Mouse (Mus musculus) T-helper 2 cell (primary cell): Measurements from ENCODE around the gene Cops2.

Source experiments
- in situ Hi-C: fragments of 300-600 bp; cut with MboI, MseI; formaldehyde crosslinking; loops from one replicate; pipeline ENCODE4 v1.15.1; 2025; ENCODE audit warnings: high pct_unique_total_duplicates

Cops2 gene

DNA sequence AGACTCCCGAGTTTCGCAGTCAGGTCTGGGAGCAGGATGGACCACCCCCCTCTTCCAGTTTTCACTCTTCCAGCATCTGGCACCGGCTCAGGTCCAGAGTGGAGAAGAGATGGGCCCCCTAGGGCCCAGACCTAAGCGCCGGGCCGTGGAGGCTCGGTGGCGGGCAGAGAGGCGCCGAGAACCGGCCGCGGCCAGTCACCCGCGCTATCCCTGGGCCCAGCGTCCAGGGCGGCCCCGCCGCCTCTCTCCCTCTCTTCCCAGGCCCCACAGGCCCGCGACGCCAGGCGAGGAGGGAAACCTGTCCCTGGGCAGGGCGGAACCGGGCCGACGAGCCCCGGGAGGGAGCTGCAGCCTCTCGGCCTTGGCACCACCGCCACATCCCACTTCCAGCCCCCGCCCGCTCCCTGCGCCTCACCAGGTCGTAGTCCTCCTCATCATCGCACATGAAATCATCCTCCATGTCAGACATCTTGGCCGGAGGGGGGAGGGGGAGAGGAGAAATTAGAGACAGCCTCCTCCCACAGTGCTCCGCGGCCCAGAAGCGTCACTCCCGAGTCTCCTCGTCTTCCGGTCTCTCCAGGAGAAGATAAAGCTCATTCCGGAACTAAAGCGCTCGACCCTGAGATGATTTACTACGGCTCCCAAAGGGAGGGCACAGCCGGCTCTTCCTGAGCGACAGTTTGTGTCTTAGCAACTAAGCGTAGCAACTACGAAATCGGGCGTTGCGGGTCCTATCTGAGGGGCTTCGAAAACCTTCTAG is at the start of gene Cops2, which contains the start of gene Galk2:
Cops2 (minus strand) TSS at position 619 of the 760 bp plus-strand sequence.
Galk2 (plus strand) TSS at position 589 of the 760 bp plus-strand sequence.
- in situ Hi-C loops = no loop called here

GRCm38 (mm10) chr2:125907580-125908255 is 48.8 kb upstream of the Cops2 start:
- in situ Hi-C loops = no loop called here

DNA sequence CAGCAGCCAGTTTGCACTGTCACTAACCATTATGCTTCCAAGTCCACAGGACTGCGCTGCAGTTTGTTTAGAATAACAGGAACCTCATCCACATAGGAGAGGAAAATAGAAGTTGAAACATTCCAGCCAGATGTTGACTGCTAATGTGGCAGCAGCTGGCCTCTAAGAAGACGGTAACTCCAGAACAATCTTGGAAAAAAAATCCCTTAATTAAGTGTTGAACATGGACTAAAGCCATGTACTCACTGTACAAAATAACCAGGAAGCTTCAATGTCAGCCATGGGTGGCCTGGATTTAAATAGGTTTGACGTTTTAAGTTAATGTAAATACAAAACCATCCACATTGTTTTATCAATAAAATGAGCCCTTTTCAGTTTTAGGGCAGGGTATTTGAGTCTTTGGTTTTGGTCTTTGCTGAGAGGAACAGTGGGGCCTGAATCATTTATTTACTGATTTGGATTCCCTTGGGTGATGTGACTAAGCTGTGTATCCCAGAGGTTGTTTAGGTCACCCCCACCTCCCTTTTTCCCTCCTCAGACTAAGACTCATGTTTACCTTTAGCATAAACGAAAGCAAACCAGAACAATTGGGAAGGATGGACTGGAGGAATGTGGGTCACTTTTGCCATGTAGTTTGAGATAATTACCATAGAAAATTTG is 47.6 kb upstream of the Cops2 start:
- in situ Hi-C loops = no loop called here

DNA sequence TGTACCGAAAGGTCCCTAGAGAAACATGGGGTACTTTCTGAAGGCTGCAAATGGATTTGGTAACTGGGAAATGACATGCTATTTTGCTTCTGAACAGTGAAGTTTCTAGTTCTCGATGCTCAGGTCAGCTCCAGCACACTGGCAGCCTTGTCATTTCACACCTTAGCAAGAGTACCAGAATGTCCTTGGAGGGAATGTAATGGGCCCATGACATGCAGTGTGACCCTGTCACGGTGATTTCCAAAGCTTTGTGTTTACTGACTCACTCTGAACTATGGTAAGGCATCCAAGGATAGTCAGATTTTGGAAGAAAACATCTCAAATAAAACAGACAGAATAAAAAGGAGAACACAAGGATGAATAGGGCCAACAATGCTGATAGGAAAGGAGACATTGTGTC is 42.5 kb upstream of the Cops2 start:
- in situ Hi-C loops = no loop called here

DNA sequence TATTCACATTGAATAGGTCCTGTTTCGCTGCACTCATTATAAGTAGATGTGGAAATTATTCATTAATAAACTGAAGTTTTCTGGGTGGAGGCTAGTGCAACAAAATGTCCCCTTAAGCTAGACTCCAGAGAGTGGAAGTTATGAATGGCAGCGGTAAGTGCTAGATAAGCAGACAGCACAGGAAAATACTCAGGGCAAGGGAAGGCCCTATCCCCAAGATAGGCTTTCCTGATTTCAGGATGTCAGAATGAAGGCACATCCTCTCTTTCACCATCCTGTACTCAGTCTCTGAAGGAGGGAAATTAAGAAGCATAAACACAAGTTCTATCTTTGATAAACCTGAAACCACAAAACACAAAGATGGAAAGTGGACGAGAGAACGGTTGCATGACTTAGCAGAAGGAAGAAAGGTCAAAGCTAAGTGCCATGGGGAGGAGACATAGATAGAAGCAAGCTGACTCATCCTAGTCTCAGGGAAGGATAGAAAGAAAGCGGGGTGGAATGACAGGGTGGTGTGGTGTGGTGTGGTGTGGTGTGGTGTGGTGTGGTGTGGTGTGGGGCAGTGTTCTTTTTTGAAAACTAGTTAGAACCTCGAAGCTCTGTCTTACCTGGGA is 42.0 kb upstream of the Cops2 start:
- in situ Hi-C loops = no loop called here

DNA sequence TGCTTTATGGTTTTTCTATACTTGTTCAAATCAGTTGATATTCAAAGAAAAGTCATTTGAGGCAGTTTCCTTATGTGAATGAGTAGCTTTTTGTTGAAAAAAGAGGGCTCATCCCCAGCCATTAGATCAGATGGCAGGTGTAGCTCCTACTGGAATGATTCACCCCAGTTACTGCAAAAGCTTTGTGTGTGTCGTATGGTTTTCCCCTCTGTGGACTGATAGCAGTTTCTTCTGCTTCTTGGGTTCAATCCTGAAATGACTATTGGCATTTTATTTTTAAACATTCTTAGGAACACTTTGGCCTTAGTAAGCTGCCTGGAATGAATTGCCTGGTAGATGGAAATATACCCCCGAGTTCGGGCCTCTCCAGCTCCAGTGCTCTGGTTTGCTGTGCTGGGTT is 37.4 kb upstream of the Cops2 start:
- in situ Hi-C loops = loop anchor here (5.0 to 25.0 kb wide), 2 partner anchors 136 to 241 kb away; partner anchors contain the start of gene Fgf7

DNA sequence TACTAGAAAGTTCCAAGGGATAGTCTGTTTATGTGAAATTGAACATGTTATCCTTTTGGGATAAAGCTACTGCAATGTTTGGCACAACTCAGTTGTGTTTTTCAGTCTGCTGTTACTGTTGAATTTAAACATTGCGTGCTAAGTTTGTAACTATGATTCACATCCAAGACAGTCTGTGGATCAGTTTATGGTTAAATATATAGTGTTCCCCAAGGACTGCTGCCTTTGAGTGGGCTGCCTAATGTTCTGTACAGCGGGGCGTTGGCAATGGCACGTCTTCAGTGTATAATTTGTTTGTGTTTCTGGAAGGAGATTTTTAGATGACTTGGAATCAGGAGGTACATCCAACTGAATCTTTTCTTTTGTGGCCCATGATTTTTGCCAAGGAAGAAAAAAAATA is 36.2 kb upstream of the Cops2 start:
- in situ Hi-C loops = loop anchor here (5.0 to 25.0 kb wide), 2 partner anchors 137 to 242 kb away; partner anchors contain the start of gene Fgf7

DNA sequence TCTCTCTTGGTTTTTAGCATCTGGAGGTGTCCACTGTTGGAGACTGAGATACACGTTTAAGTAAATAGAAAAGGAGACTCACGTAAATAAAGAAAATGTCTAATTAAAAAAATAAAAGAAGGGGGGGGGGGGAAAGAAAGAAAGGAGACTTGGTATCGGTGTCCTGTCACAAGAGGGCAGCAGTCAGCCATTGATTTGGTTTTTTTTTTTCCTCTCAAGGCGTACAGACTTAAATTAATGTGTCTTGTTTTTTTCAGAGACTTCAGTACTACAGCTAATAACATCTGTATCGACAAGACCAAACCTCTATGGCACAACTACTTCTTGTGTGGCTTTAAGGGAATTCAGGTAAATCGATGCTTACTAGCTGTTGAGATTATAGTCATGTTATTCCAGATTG is 34.2 kb upstream of the Cops2 start:
- in situ Hi-C loops = loop anchor here (25.0 kb wide), 1 partner anchor 244 kb away; no protein-coding TSS in a partner anchor

- in situ Hi-C loops = loop anchor here (25.0 kb wide), 1 partner anchor 251 kb away; no protein-coding TSS in a partner anchor
These were observed 27.1 kb upstream of the Cops2 start for GRCm38 (mm10) chr2:125885891-125886576.

DNA sequence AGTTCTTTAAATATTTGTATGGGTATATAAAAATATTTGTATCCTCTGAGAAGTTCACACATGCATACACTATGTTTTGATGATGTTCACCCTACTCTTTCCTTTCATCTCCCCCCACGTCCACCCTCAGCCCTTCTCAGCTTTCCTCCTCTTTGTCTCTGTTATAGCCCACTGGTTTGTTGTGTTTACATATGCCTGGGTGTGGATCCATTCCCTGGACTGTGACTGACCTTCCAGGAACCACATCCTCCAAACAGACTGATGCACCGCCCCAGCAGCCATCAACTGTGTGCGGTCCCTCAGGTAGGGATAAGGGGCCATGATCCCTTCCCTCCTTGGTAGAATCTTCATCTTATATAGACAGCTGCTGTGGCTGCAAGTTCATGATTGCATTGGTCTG is 11.2 kb upstream of the Cops2 start:
- in situ Hi-C loops = no loop called here

DNA sequence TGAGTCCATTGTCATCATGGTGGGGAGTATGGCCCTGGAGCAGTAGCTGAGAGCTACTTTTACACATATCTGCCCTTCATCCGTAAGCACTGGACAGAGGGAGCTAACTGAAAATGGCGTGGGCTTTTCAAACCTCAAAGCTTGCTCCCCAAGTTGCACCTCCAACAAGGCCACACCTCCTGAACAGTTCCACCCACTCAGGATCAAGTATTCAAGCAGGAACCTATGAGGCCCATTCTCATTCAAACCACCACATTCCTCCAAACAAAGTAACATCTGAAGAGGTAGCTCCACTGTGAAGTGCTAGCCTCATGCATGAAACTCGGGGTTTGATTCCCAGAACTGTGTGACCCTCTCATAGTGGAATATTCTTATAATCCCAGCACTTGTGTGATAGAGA is 9.4 kb upstream of the Cops2 start:
- in situ Hi-C loops = no loop called here

DNA sequence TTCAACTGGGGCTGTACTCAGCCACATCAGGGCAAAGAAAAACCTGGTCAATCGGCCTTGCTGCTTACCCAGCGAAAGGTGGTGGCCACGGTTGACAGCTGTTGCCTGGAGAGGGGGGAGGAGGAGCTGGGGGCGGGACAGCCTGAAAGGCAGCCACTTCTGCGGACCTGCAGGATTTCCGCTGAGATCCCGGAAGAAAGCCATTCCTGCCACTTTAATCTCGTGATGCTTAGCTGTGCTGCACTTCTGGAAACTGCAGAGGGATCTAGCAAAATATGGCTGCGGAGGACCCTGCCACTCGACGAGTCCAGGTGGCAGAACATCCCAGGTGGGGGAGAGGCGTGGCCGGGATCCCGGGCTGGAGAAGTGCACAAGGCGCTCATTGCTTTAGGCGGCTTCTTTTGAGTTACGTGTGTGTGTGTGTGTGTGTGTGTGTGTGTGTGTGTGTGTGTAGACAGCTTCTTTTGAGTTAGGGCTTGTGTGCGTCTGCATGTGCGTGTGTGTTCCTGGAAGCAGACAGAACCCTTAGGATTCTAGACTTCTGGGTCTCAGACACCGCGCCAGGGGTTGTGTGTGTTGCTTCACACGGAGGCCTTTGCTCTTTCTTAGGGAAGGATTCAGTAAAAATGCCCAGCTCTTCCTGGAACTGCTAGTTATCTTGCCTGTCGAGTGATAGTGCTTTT is 7.3 kb upstream of the Cops2 start:
- in situ Hi-C loops = no loop called here

GRCm38 (mm10) chr2:125865585-125865984 is 6.6 kb upstream of the Cops2 start:
- in situ Hi-C loops = no loop called here

- in situ Hi-C loops = no loop called here
These were observed 5.6 kb upstream of the Cops2 start for GRCm38 (mm10) chr2:125864551-125864950.

GRCm38 (mm10) chr2:125863799-125864198 is 4.9 kb upstream of the Cops2 start:
- in situ Hi-C loops = no loop called here

DNA sequence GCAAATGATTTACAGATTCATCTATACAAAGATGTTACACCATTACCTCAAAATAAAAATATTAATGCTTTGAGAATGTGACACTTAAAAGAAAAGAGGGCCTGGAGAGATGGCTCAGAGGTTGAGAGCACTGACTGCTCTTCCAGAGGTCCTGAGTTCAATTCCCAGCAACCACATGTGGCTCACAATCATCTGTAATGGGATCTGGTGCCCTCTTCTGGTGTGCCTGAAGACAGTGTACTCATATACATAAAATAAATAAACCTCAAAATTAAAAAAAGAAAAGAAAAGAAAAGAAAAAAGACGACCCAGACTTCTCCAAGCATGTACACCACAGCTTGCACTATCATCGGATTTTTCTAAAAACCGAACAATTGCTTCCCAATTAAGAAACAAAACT is 1.2 kb downstream of the Cops2 start:
- in situ Hi-C loops = no loop called here

GRCm38 (mm10) chr2:125851237-125851636 is 7.7 kb downstream of the Cops2 start:
- in situ Hi-C loops = no loop called here

GRCm38 (mm10) chr2:125838708-125839284 is 20.1 kb downstream of the Cops2 start:
- in situ Hi-C loops = loop anchor here (5.0 kb wide), 1 partner anchor 76 kb away; no protein-coding TSS in a partner anchor

DNA sequence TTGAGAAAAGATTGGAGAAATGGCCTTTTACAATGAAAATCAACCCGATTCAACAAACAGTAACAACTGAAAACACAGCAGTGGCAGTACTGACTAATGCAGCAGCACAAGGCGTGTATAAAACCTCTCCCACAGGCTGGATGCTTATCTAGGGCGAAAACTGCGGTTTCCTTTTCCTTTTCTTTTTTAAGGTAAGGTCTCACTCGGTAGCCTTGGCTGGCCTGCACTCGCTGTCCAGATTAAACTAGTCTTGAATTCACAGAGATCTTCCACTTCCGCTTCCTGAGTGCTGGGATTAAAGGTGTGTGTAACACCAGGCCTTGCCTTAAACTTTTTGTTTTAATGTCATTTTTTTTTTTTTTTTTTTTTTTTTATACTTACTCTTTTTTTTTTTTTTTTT is 20.8 kb downstream of the Cops2 start:
- in situ Hi-C loops = loop anchor here (5.0 kb wide), 1 partner anchor 76 kb away; no protein-coding TSS in a partner anchor

- in situ Hi-C loops = no loop called here
These were observed 29.0 kb downstream of the Cops2 start for GRCm38 (mm10) chr2:125829924-125830323.
